Mouse (Mus musculus) megakaryocyte progenitor cell, adult 5-6 weeks (primary cell): ENCODE measurements around the gene Mrpl2. TPM values are rescaled to one million over a fixed set of nuclear protein-coding genes. Genes with fewer than 3 reads are reported as not detected.

Experiments
- ATAC-seq: replicated peaks from 2 replicates; pipeline ENCODE4 v1.8.0; 2016; ENCODE audit warnings: mild to moderate bottlenecking, moderate TSS enrichment, inconsistent platforms; ENCODE audit not compliant: poor library complexity
- total RNA-seq, 2 experiments: library from RNA; stranded (forward) in 1 of 2; stranded (reverse) in 1 of 2; fragments of 157-497, 149-512 nt in 1 of 2; fragments of 200-1000 nt in 1 of 2; gene quantifications; 2 replicates each; pipeline versions ENCODE4 v1.2.3 to v1.2.4; 2015 to 2017

Mrpl2 gene
- total RNA-seq (2015) (80.1 and 101 TPM in 2 replicates), total RNA-seq (2017) (75.5 and 84.7 TPM in 2 replicates)

DNA sequence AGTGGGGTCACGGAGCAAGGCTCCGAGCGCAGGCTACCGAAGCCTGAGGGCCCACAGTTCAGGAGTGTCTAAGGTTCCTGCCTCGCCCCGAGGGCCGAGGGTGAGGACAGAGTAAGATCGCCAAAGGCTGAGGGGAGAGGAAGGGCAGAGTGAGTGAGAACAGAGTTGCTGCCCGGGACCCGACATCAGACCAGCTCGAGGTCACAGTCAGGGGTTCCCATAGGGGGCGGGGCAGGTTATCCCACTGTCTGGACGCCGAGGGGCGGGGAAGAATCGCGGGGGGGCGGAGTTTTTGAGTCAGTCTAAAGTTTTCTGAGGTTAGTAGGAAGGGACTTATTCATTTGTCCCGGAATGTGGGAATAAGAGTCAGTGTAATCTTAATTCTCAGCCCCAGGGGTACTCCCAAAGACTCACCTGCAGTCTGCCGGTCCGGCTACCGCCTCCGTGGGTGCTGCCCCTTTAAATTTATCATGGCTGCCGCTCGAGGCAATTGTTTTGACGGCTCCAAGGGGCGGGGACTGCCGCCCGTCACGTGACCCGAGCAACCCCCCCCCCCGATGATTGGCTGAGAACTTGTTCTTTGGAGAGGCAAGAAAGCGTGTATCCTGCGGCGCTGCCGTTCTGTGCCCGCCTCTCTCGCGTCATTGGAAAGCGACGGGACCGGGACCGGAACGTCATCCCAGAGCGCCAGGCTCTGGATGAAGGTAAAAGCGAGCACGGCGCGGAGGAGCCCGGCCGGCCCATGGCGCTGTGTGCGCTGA lies at the start of gene Mrpl2, which contains the start of gene Klc4:
Gene Mrpl2 (plus strand): TSS at position 669 of the 761 bp plus-strand sequence.
Gene Klc4 (minus strand): TSS at position 462 of the 761 bp plus-strand sequence.
- peak; percentile 88 for ATAC-seq

DNA sequence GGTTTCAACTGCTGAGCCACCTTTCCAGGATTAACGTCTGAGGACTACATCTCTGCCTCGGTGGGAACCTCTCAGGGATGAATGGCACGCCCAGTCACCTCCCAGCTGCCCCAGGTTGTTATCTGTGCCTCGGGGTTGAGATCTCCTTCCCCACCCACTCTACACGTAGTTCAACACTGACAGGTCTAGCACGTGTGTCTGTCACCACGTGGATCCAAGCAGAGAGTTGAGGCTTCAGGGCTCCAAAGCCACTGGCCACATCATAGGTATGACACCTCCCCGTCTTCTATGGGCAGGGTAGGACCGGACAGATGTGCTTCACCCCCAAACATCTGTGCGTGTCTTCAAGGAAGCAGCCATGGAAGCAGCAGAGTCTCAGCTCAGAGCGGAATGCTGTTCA lies 48.1 kb upstream of the Mrpl2 start:
- no peak for ATAC-seq

GRCm38 (mm10) chr17:46598963-46599362 lies 47.1 kb upstream of the Mrpl2 start:
- no peak for ATAC-seq

DNA sequence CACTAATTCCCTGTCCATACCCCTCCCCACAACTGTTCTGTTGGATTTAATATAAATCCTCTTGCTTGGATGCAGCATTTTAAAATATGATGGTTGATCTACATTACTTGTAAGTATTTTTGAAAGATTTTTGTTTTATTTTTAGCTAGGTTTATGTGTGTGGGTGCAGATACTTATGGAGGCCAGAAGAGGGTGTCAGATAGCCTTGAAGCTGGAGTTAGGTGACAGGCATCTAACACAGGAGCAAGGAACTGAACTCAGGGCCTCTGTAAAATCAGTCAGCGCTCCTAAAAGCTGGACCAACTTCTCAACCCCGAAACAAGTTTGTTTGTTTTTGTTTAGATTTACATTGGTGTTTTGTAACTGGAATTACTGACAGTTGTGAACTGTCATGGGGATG lies 45.5 kb upstream of the Mrpl2 start:
- ATAC-seq, result peak; percentile 55; the same call in 1 of the 2 replicates

GRCm38 (mm10) chr17:46602212-46602611 lies 43.8 kb upstream of the Mrpl2 start:
- ATAC-seq, result peak; percentile 84

DNA sequence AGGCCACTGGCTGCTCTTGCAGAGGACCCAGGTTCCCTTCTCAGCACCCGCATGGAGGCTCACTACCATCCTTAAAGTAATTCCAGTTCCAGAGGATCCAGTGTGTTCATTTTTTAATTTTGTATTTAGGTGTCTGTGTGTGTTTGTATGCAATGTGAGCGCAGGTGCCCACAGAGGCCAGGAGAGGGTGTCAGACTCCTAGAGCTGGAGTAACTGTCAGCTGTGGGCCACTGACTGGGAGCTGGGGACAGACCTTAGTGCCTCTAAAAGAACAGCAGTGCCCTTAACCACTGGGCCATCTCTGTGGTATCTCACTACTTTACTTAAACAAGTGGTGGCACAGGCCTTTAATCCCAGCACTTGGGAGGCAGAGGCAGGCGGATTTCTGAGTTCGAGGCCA lies 42.8 kb upstream of the Mrpl2 start:
- ATAC-seq, result no peak

DNA sequence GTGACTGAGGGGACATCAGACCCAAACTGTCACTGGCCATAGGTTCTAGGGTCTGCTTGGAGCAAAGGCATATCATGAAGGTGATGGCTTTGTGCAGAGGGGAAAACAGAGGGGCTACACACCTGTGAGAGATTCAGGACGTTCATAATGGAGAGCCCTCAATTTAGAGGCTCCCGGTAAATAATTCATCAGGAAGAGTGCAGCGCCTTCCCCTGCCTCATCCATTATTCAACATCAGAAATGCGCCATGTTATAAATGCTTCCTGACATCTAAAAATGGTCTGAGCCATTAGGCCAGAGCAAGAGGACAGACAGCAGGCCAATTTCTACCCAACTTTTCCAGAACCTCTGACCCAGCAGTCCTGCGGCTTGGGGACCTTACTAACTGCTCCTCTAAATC lies 40.9 kb upstream of the Mrpl2 start:
- no peak for ATAC-seq

- ATAC-seq, result no peak
Observed at GRCm38 (mm10) chr17:46605987-46606386, 40.0 kb upstream of the Mrpl2 start.

DNA sequence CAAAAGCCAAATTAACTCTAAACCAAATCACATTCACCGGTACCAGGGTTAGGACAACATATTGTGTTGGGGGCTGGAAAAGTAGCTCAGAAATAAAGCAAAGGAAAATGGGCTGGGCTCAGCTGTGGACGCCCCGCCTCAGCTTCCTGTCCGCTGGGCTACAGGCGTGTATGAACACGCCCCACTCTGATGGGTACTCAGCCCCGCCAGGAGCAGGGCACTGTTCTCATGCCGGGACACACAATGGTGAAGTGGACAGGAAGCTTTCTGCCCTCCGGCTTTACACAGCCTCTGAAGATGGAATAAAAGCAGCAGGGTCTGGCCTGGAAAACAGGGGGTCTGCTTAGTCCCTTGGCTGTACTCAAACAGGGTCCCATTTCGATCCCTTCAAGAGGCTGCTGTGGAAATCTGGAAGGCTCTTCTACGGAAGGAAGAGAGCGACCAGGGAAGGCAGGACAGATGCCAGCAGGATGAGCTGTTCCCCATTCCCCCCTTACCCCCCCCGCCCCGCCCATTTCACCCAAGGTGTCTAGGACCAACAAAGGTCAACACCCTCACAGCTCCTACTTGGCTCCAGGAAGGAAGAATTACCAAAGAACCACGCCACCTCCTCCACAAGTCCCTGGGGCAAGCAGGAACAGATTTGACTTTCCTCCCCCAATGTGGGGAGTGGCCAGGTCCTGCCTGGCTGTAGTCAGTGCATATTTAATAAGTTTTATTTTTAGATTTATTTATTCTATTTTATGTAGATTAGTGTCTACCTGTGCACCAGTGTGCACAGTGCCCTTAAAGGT lies 36.1 kb upstream of the Mrpl2 start:
- ATAC-seq, result peak; percentile 78

- no peak for ATAC-seq
Observed at GRCm38 (mm10) chr17:46611316-46611715, 34.7 kb upstream of the Mrpl2 start.

DNA sequence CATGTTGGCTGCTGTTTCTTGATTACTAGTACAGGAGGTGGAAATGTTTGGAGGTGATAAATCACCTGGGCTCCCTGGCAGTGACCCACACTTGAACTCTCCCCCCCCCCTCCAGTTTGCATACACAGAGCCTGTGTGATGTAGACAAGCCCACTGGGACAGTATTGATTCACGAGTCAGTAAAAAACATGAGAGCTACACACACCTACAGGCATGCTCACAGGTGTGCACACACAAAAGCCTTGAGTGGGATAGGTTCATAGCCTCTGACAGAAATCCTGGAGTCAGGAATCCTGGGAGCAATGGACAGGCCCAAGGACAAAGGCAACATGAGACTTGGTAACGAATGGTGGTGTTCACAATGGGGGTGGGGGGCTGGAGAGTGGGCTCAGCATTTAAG lies 33.8 kb upstream of the Mrpl2 start:
- ATAC-seq, result no peak

DNA sequence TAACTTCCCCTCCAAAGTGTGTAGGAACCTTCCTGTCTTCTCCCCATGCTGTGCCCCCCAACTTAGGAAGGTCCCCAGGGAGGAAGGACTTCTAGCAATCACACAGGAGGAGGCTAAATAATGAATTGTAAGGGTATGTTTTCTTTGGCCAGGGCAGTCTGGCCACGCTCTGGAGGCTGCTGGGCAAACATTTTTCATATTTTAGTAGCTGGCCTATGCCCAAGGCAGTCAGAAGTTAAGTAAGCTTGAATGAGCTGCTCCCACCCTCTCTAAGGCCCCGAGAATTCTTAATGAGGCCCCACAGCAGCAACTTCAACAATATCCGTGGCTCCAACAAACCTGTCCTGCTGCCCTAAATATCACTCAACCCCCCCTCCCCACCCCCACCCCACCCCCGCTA lies 33.2 kb upstream of the Mrpl2 start:
- ATAC-seq, result no peak

DNA sequence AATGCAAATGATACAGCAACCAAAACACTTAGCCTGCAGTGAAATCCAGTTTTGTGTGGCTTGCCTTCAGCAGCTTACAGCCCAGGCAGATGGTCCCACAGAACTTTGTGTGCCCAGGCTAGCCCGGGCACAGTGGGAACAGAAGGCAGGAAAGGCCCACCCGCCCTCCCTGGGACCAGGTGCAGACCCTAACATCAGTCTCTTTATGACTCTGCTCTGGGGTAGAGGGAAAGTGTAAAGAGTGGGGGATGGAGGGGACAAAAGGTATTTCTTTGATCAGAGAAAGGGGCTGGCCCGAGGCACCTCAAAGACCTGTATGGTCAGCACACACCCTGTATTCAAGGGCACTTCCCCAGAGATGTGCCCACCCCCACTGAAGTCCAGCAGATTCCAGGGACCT lies 32.8 kb upstream of the Mrpl2 start:
- ATAC-seq, result no peak

GRCm38 (mm10) chr17:46617799-46618198 lies 28.2 kb upstream of the Mrpl2 start:
- no peak for ATAC-seq

DNA sequence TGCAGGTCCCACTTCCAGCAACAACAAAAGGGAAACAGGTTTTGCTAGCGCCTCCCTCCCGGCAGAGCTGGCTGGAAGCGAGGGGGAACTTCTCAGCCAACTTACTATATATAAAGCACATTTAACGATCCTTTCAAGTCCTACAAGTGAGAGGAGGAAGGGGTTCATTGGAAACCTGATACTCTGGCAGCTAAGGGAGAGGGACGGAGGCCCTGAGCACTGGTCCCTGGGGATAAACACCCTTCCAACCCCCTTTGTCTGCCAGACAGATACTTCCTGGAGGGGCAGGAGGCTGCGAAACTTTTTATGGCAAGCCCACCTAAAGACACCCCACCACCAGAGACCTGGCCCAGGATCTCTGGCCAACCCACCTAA lies 27.6 kb upstream of the Mrpl2 start:
- no peak for ATAC-seq

DNA sequence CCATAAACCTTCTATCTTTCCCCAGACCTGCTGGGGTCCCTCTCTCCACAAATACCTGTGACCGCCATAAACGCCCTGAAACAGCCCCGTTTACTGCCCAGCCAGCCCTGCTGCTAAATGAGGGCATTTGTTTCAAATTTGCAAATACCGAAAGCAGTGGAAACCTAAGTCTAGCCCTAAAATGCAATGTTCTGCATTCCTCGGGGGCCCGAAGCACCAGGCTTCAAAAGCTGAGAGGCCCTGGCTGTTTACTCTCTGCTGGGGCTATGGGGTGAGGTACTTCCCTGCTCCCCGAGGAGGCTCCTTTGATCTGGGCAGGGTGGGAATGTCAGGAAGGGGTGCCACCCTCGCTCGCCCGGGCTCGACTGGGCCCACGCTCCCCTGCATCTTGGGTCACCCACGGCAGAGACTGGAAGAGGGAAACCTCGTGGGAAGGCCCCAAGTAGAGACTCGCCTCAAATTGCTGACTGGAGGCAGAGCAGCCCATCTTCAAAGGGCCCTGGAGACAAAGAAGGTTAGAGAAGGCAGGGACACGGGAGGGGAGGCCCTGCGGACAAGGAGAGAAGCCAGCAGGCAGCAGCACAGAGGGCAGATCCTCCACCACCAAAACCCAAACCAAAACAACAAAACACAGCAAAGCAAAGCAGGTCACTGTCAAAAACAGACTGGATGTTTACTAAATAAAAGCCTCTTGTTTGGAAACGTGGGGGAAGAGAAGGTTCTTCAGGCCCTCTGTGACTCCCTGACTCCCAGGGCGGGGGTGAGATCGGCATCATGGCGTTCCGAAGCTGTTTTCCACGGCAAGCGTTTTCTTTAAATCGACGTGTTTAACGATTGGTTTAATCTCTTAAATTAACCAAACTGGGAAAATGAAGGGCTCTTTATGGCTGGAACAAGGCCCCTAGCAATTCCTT lies 27.0 kb upstream of the Mrpl2 start:
- ATAC-seq, result no peak

GRCm38 (mm10) chr17:46619683-46620357 lies 26.2 kb upstream of the Mrpl2 start:
- ATAC-seq, result no peak

DNA sequence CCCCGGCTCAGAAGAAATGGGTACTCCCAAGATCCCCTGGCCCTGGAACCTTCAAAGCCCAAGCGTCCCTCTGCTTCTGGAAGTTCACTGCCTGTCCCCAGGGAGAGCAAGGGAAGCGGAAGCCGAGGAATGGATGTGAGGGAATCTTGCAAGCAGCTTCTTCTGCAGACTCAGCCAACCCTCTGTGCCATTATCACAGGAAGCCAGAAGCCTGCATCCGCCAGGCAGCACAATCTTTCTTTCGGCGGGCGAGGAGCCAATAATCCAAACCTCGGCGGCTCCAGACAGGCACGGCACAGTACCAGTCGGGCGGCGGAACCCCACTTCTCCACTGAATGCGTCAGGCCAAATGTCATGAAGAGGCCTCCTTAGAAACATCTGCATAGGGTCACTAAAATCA lies 24.7 kb upstream of the Mrpl2 start:
- peak; percentile 6; the same call in 1 of the 2 replicates for ATAC-seq

DNA sequence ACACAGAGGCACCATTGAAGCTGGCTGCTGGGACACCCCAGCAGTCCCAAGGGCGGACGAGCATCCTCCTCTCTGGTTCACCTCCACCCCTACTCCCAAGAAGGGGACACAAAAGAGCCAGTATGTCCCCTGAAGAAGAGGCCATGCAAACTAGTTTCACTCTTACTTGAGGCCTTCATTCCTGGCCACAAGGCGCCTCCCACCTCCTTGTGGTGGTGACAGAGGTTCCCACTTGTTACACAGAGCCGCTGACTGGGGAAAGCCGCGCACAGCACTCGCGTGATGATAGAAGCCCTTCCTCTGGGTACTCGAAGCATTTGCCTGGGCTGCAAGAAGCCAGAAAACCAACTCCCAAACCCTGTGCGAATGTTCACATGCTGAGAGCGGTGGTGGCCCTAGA lies 23.8 kb upstream of the Mrpl2 start:
- peak; percentile 65 for ATAC-seq

GRCm38 (mm10) chr17:46623819-46624557 lies 22.0 kb upstream of the Mrpl2 start:
- ATAC-seq, result peak; percentile 56
